Mouse (Mus musculus): ENCODE results near the gene Samd4b.

The Samd4b gene

DNA sequence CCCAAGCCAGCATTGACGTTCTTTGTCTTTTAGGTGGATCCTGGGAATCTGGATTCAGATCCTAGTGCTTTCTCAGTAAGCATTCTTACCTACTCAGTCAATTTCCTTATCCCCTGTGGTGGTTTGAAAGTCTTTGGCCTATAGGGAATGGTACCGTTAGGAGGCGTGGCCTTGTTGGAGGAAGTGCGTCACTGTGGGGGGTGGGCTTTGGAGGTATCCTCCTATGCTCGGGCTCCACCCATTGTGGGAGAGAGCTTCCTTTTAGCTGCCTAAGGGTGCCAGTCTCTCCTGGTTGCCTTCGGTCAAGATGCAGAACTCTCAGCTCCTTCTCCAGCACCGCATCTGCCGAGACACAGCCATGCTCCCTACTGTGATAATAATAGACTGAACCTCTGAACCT, 105.6 kb downstream of the Samd4b start:
- DNase-seq, result no peak

DNA sequence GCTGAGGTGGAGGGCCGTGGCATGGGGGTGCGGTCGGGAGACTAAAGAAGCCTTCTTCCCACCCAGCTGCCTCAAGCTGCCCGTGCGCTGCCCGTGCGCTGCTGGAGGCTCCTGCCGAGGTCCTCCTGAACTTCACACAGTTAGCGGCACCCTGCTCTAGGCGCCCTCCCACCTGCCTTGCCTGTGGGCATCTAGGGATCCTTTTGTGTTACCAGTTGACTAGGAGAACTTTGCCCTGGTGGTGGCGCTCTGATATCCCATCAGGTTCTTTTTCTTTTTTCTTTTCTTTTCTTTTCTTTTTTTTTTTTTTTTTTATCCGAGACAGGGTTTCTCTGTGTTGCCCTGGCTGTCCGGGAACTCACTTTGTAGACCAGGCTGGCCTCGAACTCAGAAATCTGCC, 107.0 kb downstream of the Samd4b start:
- peak in 1 of 2 experiments; percentile 20 for DNase-seq

DNA sequence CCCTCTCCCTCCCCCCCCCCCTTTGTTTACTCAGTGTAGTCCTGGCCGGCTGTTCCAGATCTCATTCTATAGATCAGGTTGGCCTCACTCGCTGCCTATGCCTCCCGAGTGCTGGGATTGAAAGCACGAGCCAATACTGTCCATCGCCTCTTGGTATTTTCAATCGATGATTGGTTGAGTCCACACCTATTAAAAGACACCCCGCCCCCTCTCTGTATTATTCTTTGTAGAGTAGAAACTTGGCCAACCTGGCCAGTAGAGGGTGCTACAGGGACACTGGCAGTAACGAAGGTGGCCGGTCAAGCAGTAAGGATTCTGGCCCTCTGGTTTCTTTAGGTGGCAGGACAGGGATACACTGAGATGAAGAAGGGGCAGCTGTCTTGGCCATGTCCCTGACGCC, 107.5 kb downstream of the Samd4b start:
- peak; percentile 76 to 84 for DNase-seq

DNA sequence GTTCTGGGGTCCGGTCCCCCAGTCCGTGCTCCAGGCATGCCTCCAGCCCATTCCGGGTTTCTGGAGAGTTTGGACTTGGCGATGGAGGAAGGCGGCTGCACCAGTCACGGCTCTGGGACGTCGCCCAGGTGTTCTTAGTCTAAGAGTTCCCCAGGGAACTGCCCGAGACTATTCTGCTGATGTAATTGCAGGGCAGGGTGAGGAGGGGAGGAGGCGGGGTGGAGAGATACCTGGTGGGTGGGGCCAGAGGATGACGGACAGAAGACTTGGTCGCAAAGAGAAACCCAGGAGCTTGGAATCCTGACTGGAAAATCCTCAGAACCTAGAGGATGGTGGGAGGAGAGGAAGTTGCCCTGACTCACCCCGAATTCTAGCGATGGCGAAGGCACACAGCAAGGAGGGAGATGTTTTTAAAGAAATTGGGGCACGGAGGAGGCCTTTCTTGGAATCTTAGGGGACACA, 109.9 kb downstream of the Samd4b start:
- peak; percentile 40 to 61 for DNase-seq

DNA sequence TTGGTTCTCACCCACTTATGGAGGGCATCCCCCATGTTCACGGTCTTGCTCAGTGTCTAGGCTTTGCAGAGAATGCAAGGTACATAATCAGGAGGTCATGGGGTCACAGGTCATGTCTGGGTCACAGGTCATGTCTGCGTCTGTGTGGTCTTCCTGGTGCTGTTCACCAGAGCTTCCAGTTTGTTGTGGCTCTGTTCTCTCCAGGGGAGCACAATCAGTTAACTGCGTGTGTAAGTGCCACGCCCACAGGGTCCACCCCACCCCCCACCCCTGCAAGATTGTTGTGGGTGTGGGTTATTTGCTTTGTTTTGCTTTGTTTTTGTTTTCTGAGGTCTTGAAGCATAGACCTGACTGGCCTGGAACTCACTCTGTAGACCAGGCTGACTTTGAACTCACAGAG, 113.8 kb downstream of the Samd4b start:
- no peak for DNase-seq

DNA sequence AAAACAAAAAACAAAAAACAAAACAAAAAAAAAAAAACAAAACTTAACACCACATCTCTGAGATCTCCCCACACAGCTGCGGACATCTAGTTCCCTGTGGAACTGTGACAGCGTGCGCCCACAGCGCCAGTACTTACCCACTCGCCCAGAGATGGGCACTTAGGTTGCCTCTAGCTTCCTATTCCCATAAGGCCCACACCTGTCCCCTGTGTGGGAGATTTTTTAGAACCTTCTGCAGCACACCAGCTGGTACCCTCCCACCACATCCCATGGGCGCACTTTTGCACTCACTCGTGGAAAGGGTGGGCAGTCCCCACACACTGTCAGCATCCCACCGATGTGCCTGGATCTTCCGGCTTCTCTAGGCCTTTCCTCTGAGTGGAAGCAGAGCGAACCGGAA, 115.1 kb downstream of the Samd4b start:
- no peak for DNase-seq

DNA sequence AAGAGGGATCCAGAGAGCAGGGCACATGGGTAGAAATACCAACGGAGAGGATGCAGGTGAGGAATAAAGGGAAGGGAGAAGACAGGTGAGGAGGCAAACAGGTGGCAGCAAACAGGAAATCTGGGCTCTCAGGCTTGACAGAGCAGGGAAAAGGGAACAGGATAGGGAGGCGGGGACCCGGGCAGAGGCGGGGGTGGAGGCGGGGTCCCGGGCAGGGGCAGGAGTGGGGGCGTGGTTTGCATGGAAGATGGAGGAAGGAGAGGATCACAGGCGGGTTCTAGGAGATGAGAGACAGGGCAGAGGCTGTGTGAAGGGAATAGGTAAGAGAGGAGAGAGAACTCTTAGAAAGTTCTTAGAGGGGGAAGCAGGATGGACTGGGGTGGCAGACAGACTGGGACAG, 119.1 kb downstream of the Samd4b start:
- DNase-seq, result peak; percentile 62 to 67

DNA sequence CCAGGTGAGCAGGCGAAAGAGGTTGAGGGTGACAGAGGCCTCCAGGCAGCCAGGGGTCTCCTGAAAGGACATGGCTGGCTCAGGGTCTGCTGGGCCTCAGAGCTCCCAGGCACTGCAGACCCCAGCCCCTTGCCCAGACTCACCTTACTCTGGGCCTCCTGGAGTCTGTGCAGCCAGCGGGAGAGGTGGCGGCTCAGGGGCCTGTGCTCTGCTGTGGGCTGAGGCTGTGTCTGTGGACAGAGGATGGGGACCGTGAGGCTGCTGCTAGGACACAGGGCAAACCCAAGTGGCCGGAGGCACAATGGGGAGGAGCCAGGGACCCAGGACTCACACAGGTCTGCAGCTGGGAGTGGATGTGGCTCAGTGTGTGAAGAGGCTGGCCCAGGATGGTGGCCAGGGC, 120.6 kb downstream of the Samd4b start:
- no peak for DNase-seq

DNA sequence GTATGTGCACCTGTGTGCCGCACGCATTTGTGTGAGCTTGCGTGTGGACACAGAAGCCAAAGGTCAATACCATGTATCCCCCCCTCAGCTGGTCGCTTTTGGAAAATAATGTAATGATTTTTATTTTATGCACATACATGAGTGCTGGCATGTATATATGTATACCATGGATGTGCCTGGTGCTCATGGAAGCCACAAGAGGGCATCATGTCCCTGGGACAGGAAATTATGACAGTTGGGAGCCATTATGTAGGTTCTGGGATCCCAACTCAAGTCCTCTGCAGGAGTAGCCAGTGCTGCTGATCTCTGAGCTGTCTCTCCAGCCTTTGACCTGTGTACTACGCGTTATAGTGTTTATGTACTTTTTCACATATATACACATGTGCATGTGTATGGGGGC, 121.8 kb downstream of the Samd4b start:
- no peak for DNase-seq

DNA sequence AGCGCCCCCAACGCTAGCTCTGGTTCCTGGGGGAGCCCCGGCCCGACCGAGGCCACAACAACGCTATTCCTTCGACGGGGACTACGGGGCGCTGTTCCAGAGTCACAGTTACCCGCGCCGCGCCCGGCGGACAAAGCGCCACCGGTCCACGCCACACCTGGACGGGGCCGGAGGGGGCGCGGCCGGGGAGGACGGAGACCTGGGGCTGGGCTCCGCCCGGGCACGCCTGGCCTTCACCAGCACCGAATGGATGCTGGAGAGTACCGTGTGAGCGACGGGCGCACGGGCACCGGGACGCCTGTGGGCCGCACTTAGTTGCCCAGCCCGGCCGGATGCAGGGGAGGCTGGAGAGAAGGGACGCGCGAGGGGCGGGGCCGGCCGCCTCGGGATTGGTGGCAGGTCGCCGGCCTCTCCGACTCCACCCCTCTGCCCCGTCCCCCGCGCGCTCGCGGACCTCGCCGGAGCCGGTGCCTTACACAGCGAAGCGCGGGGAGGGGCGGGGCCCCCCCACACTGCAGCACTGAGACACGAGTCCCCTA, 130.7 kb downstream of the Samd4b start:
- DNase-seq, result peak; percentile 83 to 90

DNA sequence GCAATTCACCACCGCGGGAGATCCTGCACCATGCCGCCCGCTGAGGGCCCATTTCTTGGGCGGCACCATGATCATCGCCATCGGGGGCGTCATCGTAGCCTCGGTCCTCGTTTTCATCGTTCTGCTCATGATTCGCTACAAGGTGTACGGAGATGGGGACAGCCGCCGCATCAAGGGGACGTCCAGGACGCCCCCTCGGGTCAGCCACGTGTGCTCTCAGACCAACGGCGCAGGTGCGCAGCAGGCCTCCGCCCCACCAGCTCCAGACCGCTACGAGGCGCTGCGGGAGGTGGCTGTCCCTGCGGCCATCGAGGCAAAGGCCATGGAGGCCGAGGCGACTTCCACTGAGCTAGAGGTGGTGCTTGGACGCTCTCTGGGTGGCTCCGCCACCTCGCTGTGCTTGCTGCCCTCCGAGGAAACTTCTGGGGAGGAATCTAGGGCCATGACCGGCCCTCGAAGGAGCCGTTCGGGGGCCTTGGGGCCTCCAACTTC, 131.2 kb downstream of the Samd4b start:
- DNase-seq, result peak; percentile 52 to 64

DNA sequence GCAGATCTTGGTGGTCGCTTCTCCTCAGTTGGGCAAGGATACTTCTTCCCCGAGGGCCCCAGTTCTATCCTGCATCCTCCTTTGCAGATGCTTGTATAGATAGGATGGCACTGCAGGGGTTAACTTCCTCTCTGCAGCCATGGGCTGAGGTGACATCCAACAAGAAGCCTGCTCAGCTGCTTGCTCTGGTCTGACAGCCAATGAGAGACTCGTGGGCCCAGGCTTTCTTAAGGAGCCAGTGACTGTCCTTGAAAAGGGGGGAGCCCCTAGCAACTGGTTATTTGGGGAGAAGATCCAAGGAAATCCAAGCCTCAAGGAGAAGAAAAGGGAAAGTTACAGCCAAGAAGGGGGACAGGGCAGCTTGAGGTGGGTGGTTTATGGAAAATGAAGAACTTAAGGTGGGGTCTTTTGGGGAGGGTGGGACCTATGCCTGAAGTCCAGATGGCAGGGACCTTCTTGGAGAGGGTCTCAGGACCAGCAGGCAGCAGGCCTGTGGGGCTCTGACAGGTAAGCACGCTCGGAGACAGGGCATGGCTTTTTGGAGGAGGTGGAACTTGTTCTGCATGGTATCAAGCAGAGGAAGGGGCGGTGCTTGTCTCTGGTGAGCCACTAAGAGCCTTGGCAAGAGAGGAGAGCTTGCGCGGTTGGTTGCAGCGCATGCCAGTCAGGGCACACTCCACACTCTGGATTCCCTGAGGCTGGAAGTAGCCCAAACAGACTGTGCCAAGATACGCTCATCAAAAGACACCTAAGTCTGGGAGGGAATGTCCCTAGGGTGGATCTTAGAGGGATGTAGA, 133.3 kb downstream of the Samd4b start:
- DNase-seq, result peak; percentile 81 to 90

DNA sequence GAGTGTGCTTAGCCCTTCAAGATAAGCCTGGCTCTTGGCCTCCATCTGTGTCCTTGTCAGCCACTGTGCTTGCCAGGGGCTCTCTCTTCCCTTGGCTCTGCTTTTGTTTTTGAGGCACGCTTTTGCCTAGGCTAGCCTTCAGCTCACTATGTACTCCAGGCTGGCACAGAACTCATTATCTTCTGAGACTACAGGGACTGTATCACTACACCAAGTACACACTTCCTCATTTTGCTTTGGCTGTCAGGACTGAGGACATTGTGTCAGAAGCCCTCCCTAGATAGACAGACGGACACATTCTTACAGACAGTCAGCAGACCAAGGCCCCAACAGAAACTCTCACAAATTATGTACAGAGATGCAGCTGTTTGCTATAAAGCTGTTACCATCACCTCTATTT, 135.2 kb downstream of the Samd4b start:
- DNase-seq, result no peak

DNA sequence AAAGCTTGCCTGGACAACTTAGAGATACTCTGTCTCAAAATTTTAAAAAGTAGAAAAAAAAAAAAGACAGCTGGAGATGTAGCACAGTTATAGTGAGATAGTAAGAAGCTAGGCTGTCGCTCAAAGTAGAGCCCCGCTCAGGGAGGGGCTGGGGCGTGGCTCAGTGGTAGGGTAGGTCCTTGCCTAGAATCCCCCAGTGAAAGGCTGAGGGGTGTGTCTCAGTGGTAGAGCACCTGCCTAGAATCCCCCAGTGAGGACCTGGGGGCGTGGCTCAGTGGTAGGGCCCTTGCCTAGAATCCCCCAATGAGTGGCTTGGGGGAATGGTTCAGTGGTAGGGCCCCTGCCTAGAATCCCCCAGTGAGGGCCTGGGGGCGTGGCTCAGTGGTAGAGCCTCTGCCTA, 137.6 kb downstream of the Samd4b start:
- DNase-seq, result no peak

DNA sequence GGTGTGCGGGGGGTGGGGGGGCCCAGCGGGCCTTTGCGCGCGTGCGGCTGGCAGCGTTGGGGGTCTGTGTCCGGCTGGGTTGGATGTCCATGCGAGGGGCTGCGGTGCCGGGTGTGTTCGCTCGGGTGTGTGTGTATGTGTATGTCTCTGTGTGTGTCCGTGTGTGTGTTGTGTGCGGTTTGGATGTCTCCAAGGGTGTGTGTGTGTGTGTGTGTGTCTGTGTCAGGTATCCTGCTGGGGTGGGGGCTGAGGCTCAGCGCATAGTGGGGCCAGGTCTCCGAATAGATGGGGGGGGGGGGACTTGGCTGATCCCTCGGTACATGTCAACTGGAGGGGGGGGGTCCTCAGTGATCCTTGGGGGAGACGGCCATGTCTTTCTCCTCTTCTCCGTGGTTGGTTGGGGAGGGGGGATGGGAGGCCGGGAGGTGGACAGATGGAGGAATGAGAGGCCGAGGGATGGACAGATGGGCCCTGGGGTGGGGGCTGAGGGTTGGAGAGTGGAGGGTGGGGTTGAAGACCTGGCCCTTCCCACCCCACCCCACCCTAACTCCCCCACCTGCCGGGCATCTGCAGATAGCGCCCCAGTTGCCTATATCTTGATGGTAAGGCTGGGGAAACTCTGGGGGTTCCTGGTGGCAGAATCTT, 145.5 kb downstream of the Samd4b start:
- no peak for DNase-seq

DNA sequence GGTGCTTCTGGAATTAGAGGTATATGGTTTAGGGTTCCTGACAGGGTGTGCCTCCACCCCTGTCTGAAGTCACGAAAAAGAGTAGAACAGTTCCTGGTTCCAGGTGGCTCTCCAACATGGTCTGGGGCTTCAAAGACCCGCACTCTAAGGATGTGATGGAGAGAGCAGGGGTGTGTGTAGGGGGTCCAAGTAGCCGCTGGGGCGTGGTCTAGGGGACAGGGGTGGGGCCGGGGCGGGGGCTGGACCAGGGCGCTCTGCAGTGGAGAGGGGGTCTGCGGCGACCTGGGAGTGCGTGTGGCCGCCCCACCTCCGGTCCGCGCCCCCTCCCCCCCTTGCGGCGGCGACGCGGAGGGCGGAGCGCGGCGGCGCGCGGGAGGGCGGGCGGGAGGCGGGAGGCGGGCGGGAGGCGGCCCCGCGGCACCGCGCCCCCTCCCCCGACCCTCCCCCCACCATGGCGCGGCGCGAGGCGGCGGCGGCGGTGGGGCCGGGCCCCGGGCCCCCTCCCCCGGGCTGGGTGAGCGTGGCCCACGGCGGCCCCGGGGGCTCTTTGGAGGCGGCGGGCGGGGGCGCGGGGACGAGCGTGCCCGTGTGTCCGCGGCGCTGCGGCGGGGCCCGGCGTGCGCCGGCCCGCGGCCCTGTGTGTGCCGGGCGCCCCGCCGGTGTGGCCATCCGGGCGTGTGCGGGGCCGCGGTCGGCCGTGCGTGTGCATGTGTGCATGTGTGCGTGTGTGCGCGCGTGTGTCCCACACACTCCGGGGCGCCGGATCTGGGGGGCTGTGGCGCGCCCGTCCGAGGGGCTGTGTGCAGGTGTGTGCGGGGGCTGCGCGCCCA, 146.2 kb downstream of the Samd4b start, which contains the start of gene Lrfn1:
Gene Lrfn1, plus strand, starts transcription at position 450 of the 830 bp plus-strand sequence.
- peak; percentile 41 to 55 for DNase-seq

DNA sequence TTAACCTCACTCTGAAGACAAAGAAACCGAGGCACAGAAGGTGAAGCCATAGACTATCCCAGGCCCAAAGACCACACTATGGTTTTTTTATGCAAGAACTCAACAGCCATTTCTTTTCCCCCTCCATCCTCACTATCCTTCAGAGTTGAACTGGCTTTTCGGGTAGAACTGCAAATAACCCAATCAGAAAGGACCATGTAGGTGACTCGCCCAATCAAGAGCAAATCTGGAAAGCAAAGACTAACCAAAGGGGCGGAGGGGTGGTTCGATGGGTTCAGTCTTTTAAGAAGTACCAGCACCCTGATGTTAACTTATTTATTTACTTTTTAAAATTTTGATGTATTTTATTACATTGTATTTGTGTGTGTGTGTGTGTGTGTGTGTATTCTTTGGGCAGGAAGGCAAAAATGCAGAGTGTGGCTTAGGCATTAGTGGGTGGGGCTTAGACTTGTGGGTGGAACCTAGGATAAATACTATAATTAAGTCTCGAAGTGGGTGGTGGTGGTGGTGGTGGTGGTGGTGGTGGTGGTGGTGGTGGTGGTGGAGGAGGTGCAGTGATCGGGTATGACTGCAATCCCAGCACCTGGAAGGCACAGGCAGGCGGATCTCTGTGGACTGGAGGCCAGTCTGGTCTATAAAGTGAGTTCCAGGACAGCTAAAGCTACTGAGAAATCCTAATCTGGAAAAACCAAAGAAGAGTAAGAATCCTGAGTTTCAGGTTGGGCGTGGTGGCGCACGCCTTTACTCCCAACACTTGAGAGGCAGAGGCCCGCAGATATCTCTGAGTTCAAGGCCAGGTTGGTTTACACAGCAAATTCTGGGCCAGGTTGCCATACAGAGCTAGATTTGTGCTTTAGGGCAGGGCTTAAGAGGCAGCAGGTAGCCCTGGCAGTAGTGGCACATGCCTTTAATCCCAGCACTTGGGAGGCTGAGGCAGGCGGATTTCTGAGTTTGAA, 149.8 kb downstream of the Samd4b start:
- DNase-seq, result no peak

DNA sequence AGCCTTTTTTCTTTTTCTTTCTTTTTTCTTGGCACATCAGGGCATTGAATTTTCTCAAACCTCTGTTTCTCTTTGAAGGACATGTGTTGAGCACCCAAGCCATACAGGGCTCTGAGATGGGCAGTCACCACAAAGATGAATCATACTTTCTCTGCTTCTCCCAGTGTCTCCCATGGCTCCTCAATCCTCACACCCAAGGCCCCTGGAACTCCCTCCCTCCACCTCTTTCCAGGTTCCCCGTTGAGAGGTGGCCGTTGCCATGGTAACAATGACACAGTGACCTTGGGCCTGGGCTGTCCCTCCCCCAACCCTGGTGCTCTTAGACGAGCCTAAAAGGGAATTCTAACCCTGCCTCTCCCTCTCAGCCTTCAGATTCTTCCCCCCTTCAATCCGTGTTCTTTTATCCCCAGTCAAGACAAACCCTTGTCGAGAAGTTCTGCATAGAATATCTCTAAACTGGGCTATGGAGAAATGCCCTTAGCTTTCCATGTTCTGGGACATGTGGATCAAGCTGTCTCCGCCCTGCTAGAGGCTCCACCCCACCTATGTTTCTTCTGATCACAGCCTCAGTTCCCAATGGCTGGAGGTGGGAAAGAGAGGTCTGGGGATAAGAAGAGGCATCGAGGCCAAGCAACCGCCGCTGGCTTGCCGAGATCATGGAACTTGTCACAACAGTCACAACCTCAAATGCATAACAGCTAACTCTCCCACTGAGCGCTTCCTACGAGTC, 150.7 kb downstream of the Samd4b start:
- peak in 1 of 2 experiments; percentile 41 for DNase-seq

DNA sequence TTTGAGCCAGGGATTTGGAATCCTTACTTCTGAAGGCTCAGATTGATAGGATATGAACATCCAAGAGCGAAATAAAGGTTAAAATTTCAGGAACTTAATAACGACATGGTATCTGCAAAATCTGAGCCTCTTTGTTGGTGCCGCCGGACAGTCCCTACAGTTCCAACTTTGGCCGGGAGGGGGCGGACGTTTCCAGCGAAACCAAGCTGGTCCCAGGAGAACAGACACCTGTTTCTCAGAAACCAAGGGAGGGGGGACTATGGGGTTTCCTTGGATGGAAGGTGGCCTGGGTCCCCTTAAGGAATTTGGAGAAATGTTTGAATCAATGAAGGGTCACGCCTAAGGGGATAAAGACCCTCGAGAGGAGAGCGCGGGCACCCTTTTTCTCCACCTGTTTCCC, 151.5 kb downstream of the Samd4b start:
- peak; percentile 87 to 91 for DNase-seq

DNA sequence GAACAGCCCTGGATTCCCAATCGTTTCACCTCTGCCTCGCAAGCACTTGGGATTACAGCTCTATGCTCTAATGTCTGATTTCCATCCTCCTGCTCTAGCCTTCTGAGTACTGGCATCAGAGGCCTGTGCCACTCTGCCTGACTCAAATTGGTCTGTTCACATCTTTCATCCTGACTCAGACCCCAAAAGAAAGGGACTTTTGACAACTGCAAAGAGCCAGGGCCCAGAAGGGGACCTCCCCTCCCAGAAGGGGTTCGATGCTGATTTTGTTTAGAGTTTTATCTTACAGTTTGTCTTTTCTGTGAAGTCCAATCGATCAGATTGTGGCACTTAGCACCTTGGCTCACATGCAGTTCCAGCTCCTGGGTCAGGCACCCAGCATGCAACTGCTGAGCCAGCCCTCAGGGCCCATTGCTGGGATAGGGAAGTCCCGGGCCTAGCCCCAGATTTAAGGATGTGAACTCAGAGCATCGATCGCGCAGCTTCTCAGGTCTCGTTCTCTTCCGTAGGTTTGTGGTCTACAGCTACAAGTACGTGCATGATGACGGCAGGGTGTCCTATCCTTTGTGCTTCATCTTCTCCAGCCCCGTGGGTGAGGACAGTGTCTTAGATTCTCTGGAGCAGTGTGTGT, 153.5 kb downstream of the Samd4b start:
- DNase-seq, result no peak
